Mouse (Mus musculus) neutrophil, adult 5-6 weeks (primary cell): Measurements from ENCODE around the gene Cenpt. TPM values are rescaled to one million over a fixed set of nuclear protein-coding genes. Genes with fewer than 3 reads are reported as not detected.

Experiments used
- ATAC-seq: fragments of 151-379, 151-347 bp; 2 replicates; pipeline ENCODE4 v1.8.0; 2017; ENCODE audit warnings: mild to moderate bottlenecking, moderate TSS enrichment; ENCODE audit not compliant: insufficient number of reproducible peaks, poor library complexity, low FRiP score, severe bottlenecking; ENCODE audit errors: extremely low read depth
- total RNA-seq: library from RNA; stranded (forward); fragments of 200-1000 nt; gene quantifications from 2 replicates; pipeline ENCODE4 v1.2.3, GENCODE M21; 2017

Gene Cenpt
- total RNA-seq, 1 experiment from 2014 or later: 10.4 TPM

GRCm38 (mm10) chr8:105811543-105811942, 41.5 kb downstream of the Cenpt start:
- no peak for ATAC-seq

- no peak for ATAC-seq
These were observed 42.0 kb downstream of the Cenpt start for GRCm38 (mm10) chr8:105811061-105811460.

- peak; percentile 60; the same call in 1 of the 2 replicates for ATAC-seq
These were observed 42.8 kb downstream of the Cenpt start for GRCm38 (mm10) chr8:105810245-105810786.

GRCm38 (mm10) chr8:105808480-105808879, 44.6 kb downstream of the Cenpt start:
- no peak for ATAC-seq

GRCm38 (mm10) chr8:105807766-105808165, 45.3 kb downstream of the Cenpt start:
- no peak for ATAC-seq

- no peak for ATAC-seq
These were observed 47.1 kb downstream of the Cenpt start for GRCm38 (mm10) chr8:105805964-105806363.

- no peak for ATAC-seq
These were observed 47.7 kb downstream of the Cenpt start for GRCm38 (mm10) chr8:105805346-105805745.

GRCm38 (mm10) chr8:105804797-105805196, 48.3 kb downstream of the Cenpt start:
- ATAC-seq: no peak

- no peak for ATAC-seq
These were observed 51.7 kb downstream of the Cenpt start for GRCm38 (mm10) chr8:105801153-105801904.

GRCm38 (mm10) chr8:105799091-105799812, 53.8 kb downstream of the Cenpt start:
- no peak for ATAC-seq

- no peak for ATAC-seq
These were observed 54.7 kb downstream of the Cenpt start for GRCm38 (mm10) chr8:105798408-105798807.

- ATAC-seq: no peak
These were observed 57.3 kb downstream of the Cenpt start for GRCm38 (mm10) chr8:105795785-105796184.

Other genes starting within 250 kb of the Cenpt start
- gene Ripor1, start 248.0 kb downstream of the Cenpt start, total RNA-seq: 6.2 and 7.6 TPM in 2 replicates
- 140 and 147 TPM in 2 replicates for gene Ctcf, start 216.7 kb downstream of the Cenpt start, total RNA-seq
- not detected in 2 replicates for gene Agrp, start 215.9 kb downstream of the Cenpt start, total RNA-seq
- 27.5 and 29.7 TPM in 2 replicates for gene Carmil2, start 167.0 kb downstream of the Cenpt start, total RNA-seq
- gene Acd, start 152.2 kb downstream of the Cenpt start, total RNA-seq: 28.7 and 29.8 TPM in 2 replicates
- 3.8 and 4.7 TPM in 2 replicates for gene Pard6a, start 152.1 kb downstream of the Cenpt start, total RNA-seq
- gene 4933405L10Rik, start 145.6 kb downstream of the Cenpt start, total RNA-seq: not detected in 2 replicates
- 0.58 and 0.86 TPM in 2 replicates for gene Enkd1, start 145.1 kb downstream of the Cenpt start, total RNA-seq
- gene Gfod2, start 94.6 kb downstream of the Cenpt start, total RNA-seq: 1.6 and 3.6 TPM in 2 replicates
- 16.9 and 17.2 TPM in 2 replicates for gene Ranbp10, start 25.9 kb downstream of the Cenpt start, total RNA-seq
- gene Tsnaxip1, start 25.5 kb downstream of the Cenpt start, total RNA-seq: 1.3 and 1.5 TPM in 2 replicates
- 16.3 and 16.6 TPM in 2 replicates for gene Thap11, start 1.9 kb upstream of the Cenpt start, total RNA-seq
- gene Nutf2, start 7.3 kb upstream of the Cenpt start, total RNA-seq: 18.9 and 23.7 TPM in 2 replicates
- 53.4 and 54.1 TPM in 2 replicates for gene Edc4, start 27.6 kb upstream of the Cenpt start, total RNA-seq
- gene Nrn1l, start 40.3 kb upstream of the Cenpt start, total RNA-seq: not detected in 2 replicates
- gene Pskh1, start 47.2 kb upstream of the Cenpt start, total RNA-seq: 16.8 and 17.8 TPM in 2 replicates
- gene Ctrl, start 80.6 kb upstream of the Cenpt start, total RNA-seq: 3.5 and 5.9 TPM in 2 replicates
- 56.2 and 67.8 TPM in 2 replicates for gene Psmb10, start 85.2 kb upstream of the Cenpt start, total RNA-seq
- not detected in 2 replicates for gene Lcat, start 90.1 kb upstream of the Cenpt start, total RNA-seq
- gene Slc12a4, start 112.8 kb upstream of the Cenpt start, total RNA-seq: 2.7 and 4.8 TPM in 2 replicates
- not detected in 2 replicates for gene Dpep3, start 126.2 kb upstream of the Cenpt start, total RNA-seq
- 19.4 and 19.6 TPM in 2 replicates for gene Dus2, start 138.1 kb upstream of the Cenpt start, total RNA-seq
- gene Dpep2nb, start 152.7 kb upstream of the Cenpt start, total RNA-seq: not detected in 2 replicates
- 7.2 and 7.7 TPM in 2 replicates for gene Ddx28, start 158.6 kb upstream of the Cenpt start, total RNA-seq
- gene Nfatc3, start 205.6 kb upstream of the Cenpt start, total RNA-seq: 104 and 107 TPM in 2 replicates